In the genomic region with DNA sequence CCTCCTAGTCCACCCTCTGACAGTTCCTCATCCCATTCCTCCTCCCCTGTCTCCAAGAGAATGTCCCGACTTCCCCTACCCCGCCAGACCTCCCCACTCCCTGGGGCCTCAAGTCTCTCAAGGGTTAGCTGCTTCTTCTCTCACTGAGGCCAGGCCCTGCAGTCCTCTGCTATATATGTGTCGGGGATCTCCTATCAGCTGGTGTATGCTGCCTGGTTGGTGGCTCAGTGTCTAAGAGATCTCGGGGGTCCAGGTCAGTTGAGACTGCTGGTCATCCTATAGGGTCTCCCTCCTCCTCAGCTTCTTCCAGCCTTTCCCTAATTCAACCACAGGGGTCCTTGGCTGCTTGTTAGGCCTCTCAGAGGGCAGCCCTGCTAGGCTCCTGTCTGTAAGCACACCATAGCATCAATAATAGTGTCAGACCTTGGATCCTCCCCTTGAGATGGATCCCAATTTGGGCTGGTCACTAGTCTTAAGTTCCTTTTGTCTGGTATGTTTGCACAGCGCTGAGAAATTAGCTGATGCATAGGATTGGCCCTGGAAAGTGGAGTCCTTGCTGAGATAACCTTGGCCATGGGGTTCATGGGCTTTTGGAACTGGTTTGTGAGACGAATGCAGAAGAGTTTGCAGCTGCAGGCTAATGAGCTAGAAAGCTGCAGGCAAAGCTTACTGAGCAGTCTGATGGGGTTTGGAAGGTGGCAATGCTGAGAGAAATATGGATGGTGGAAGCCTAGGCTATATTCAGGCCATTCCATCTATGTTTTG, we compare ENCODE assay signal across 15 mouse cellular contexts.
"Had no signal": no experiment of that assay in that cellular context is flagged by ENCODE, and none has a peak within 500 bp of the region (broad histone marks: within the 10 kb centered on the region; RNA-seq: fewer than 3 reads in every experiment).

No protein-coding gene starts in this region.

- H3K36me3 ChIP-seq: limb, embryonic 12.5 days; limb, embryonic 15.5 days had no signal

- H3K4me3 ChIP-seq: limb, embryonic 12.5 days; limb, embryonic 15.5 days had no signal

- H3K27ac ChIP-seq: limb, embryonic 12.5 days; limb, embryonic 15.5 days; liver, embryonic 14.5 days; macrophage had no signal

- DNase-seq: kidney, adult 9 months; kidney, postnatal 14 days; kidney, postnatal 4 days; left cerebral cortex, postnatal 4 days; liver, postnatal 0 days; lung, embryonic 14.5 days; midbrain, embryonic 14.5 days; retina, postnatal 1 day; right cerebral cortex, postnatal 25 days; spleen, adult 18-20 months; thymus, postnatal 25 days had no signal

- H3K9me3 ChIP-seq: limb, embryonic 12.5 days; limb, embryonic 15.5 days had no signal

- H3K27me3 ChIP-seq: limb, embryonic 12.5 days; limb, embryonic 15.5 days had no signal

- H3K4me1 ChIP-seq: limb, embryonic 12.5 days; limb, embryonic 15.5 days had no signal
